Mouse (Mus musculus) MEL (cell line): ENCODE measurements around the gene Pomt1. TPM values are rescaled to one million over a fixed set of nuclear protein-coding genes. Genes with fewer than 3 reads are reported as not detected.
A peak's percentile ranks its signal among the peaks of the same experiment; 100 is the strongest.

ENCODE experiments used
- DNase-seq: peaks from one replicate; pipeline ENCODE4 v3.0.0; 2011; ENCODE audit warnings: low read depth, low spot score
- H3K27ac ChIP-seq: 2 replicates; pipeline ENCODE4 v1.5.1; 2012; ENCODE audit warnings: low read depth, mild to moderate bottlenecking, control low read depth, low read length, moderate library complexity; ENCODE audit not compliant: control insufficient read depth
- H3K27me3 ChIP-seq, 2 experiments: fragments of 150-350 bp in 1 of 2; sonication (generic) in 1 of 2; 2 replicates each; pipeline ENCODE4 v1.6.1; 2012; ENCODE audit warnings: low read length in 2 of 2, mild to moderate bottlenecking in 2 of 2, improper control_type of control experiment in 1 of 2, moderate library complexity in 1 of 2; ENCODE audit not compliant: insufficient read depth in 2 of 2, control insufficient read depth in 1 of 2
- H3K36me3 ChIP-seq, 2 experiments: 2 replicates each; pipeline ENCODE4 v1.6.1; 2012 to 2014; ENCODE audit warnings: low read length in 2 of 2, improper control_type of control experiment in 1 of 2, inconsistent platforms in 1 of 2, mild to moderate bottlenecking in 1 of 2; ENCODE audit not compliant: insufficient read depth in 2 of 2, control insufficient read depth in 1 of 2
- H3K4me1 ChIP-seq, 2 experiments: fragments of 150-350 bp in 1 of 2; sonication (generic) in 1 of 2; 2 replicates each; pipeline ENCODE4 v1.6.1; 2012; ENCODE audit warnings: low read length in 2 of 2, improper control_type of control experiment in 1 of 2, mild to moderate bottlenecking in 1 of 2; ENCODE audit not compliant: insufficient read depth in 2 of 2, control insufficient read depth in 1 of 2
- H3K4me3 ChIP-seq, 2 experiments: fragments of 150-350 bp in 1 of 2; sonication (generic) in 1 of 2; 2 replicates each; pipeline ENCODE4 v1.5.1; 2012; ENCODE audit warnings: low read depth in 2 of 2, low read length in 2 of 2, mild to moderate bottlenecking in 2 of 2, moderate library complexity in 2 of 2, control low read depth in 1 of 2, improper control_type of control experiment in 1 of 2; ENCODE audit not compliant: control insufficient read depth in 1 of 2, insufficient read depth in 1 of 2
- H3K79me2 ChIP-seq: 2 replicates; pipeline ENCODE4 v1.6.1; 2012; ENCODE audit warnings: mild to moderate bottlenecking, low read length, moderate library complexity; ENCODE audit not compliant: control insufficient read depth, poor library complexity, insufficient read depth
- H3K9ac ChIP-seq: 2 replicates; pipeline ENCODE4 v1.6.1; 2012; ENCODE audit warnings: low read depth, mild to moderate bottlenecking, control low read depth, low read length, moderate library complexity; ENCODE audit not compliant: control insufficient read depth, poor library complexity, severe bottlenecking
- H3K9me3 ChIP-seq: fragments of 150-350 bp; sonication (generic); replicated peaks from 2 replicates; pipeline ENCODE4 v1.6.1; 2012; ENCODE audit warnings: mild to moderate bottlenecking, low read length, improper control_type of control experiment, moderate library complexity; ENCODE audit not compliant: insufficient read depth
- BHLHE40 ChIP-seq: IDR thresholded peaks from 2 replicates; pipeline ENCODE4 v1.6.1; 2012; ENCODE audit warnings: low read depth, mild to moderate bottlenecking, inconsistent platforms, low read length, improper control_type of control experiment, borderline replicate concordance
- CHD1 ChIP-seq: IDR thresholded peaks from 2 replicates; pipeline ENCODE4 v1.6.1; 2012; ENCODE audit warnings: low read depth, mild to moderate bottlenecking, inconsistent platforms, low read length, improper control_type of control experiment
- CHD2 ChIP-seq: IDR thresholded peaks from 2 replicates; pipeline ENCODE4 v1.6.1; 2011; ENCODE audit warnings: low read length, improper control_type of control experiment
- CTCF ChIP-seq, 3 experiments: IDR thresholded peaks in 2 of 3; conservative IDR thresholded peaks in 1 of 3; 2 replicates each; pipeline ENCODE4 v1.5.1; 2011 to 2012; ENCODE audit warnings: low read length in 3 of 3, low read depth in 2 of 3, mild to moderate bottlenecking in 2 of 3, improper control_type of control experiment in 1 of 3, inconsistent platforms in 1 of 3, mixed read lengths in 1 of 3, moderate library complexity in 1 of 3; ENCODE audit not compliant: control insufficient read depth in 1 of 3, insufficient read depth in 1 of 3, poor library complexity in 1 of 3, severe bottlenecking in 1 of 3
- E2F4 ChIP-seq: IDR thresholded peaks from 2 replicates; pipeline ENCODE4 v1.6.1; 2011; ENCODE audit warnings: low read depth, low read length, improper control_type of control experiment, borderline replicate concordance
- ELF1 ChIP-seq: IDR thresholded peaks from 2 replicates; pipeline ENCODE4 v1.6.1; 2014; ENCODE audit warnings: low read depth, mild to moderate bottlenecking, inconsistent platforms, low read length, improper control_type of control experiment, moderate library complexity
- EP300 ChIP-seq, 2 experiments: IDR thresholded peaks; 2 replicates each; pipeline ENCODE4 v1.6.1; 2011; ENCODE audit warnings: improper control_type of control experiment in 2 of 2, low read length in 2 of 2, low read depth in 1 of 2, mild to moderate bottlenecking in 1 of 2
- ETS1 ChIP-seq: IDR thresholded peaks from 2 replicates; pipeline ENCODE4 v1.6.1; 2012; ENCODE audit warnings: low read depth, mild to moderate bottlenecking, inconsistent platforms, low read length, improper control_type of control experiment, moderate library complexity
- GABPA ChIP-seq: IDR thresholded peaks from 2 replicates; pipeline ENCODE4 v1.6.1; 2012; ENCODE audit warnings: low read depth, mild to moderate bottlenecking, inconsistent platforms, low read length, improper control_type of control experiment, moderate library complexity
- GATA1 ChIP-seq: IDR thresholded peaks from 2 replicates; pipeline ENCODE4 v1.6.1; 2011; ENCODE audit warnings: low read depth, low read length, improper control_type of control experiment
- HCFC1 ChIP-seq: IDR thresholded peaks from 2 replicates; pipeline ENCODE4 v1.6.1; 2012; ENCODE audit warnings: low read depth, mild to moderate bottlenecking, inconsistent platforms, low read length, improper control_type of control experiment, moderate library complexity
- JUND ChIP-seq: IDR thresholded peaks from 2 replicates; pipeline ENCODE4 v1.6.1; 2011; ENCODE audit warnings: low read depth, mild to moderate bottlenecking, improper control_type of control experiment, low read length
- MAFK ChIP-seq: IDR thresholded peaks from 2 replicates; pipeline ENCODE4 v1.6.1; 2011; ENCODE audit warnings: low read depth, mild to moderate bottlenecking, low read length, improper control_type of control experiment, borderline replicate concordance
- MAZ ChIP-seq: IDR thresholded peaks from 2 replicates; pipeline ENCODE4 v1.6.1; 2012; ENCODE audit warnings: low read depth, mild to moderate bottlenecking, inconsistent platforms, low read length, improper control_type of control experiment
- MEF2A ChIP-seq: IDR thresholded peaks from 2 replicates; pipeline ENCODE4 v1.6.1; 2014; ENCODE audit warnings: low read depth, mild to moderate bottlenecking, inconsistent platforms, low read length, improper control_type of control experiment; ENCODE audit not compliant: poor library complexity, insufficient replicate concordance, severe bottlenecking; ENCODE audit errors: extremely low read depth
- MYB ChIP-seq: IDR thresholded peaks from 2 replicates; pipeline ENCODE4 v1.6.1; 2011; ENCODE audit warnings: mild to moderate bottlenecking, low read depth, low read length, improper control_type of control experiment
- NELFE ChIP-seq: IDR thresholded peaks from 2 replicates; pipeline ENCODE4 v1.6.1; 2011; ENCODE audit warnings: low read depth, low read length, improper control_type of control experiment
- NRF1 ChIP-seq: IDR thresholded peaks from 2 replicates; pipeline ENCODE4 v1.6.1; 2014; ENCODE audit warnings: low read depth, mild to moderate bottlenecking, inconsistent platforms, low read length, improper control_type of control experiment, moderate library complexity; ENCODE audit not compliant: poor library complexity, insufficient read depth, severe bottlenecking
- POLR2AphosphoS2 ChIP-seq: IDR thresholded peaks from 2 replicates; pipeline ENCODE4 v1.6.1; 2011; ENCODE audit warnings: low read length, improper control_type of control experiment
- RAD21 ChIP-seq: IDR thresholded peaks from 2 replicates; pipeline ENCODE4 v1.6.1; 2011; ENCODE audit warnings: mild to moderate bottlenecking, low read depth, low read length, improper control_type of control experiment
- SIN3A ChIP-seq: IDR thresholded peaks from 2 replicates; pipeline ENCODE4 v1.6.1; 2012; ENCODE audit warnings: low read length, improper control_type of control experiment, inconsistent platforms
- TAL1 ChIP-seq: IDR thresholded peaks from 2 replicates; pipeline ENCODE4 v1.6.1; 2012; ENCODE audit warnings: mild to moderate bottlenecking, inconsistent platforms, low read length, moderate library complexity, mixed read lengths
- TBP ChIP-seq: IDR thresholded peaks from 2 replicates; pipeline ENCODE4 v1.8.0; 2011; ENCODE audit warnings: low read depth, low read length, improper control_type of control experiment
- UBTF ChIP-seq: IDR thresholded peaks from 2 replicates; pipeline ENCODE4 v1.6.1; 2012; ENCODE audit warnings: low read depth, mild to moderate bottlenecking, inconsistent platforms, low read length, improper control_type of control experiment, moderate library complexity, borderline replicate concordance; ENCODE audit not compliant: insufficient read depth
- USF2 ChIP-seq, 2 experiments: IDR thresholded peaks; 2 replicates each; pipeline ENCODE4 v1.6.1; 2011 to 2012; ENCODE audit warnings: improper control_type of control experiment in 2 of 2, low read length in 2 of 2, borderline replicate concordance in 1 of 2, inconsistent platforms in 1 of 2, low read depth in 1 of 2, mild to moderate bottlenecking in 1 of 2; ENCODE audit not compliant: insufficient read depth in 1 of 2
- ZC3H11A ChIP-seq: IDR thresholded peaks from 2 replicates; pipeline ENCODE4 v1.6.1; 2012; ENCODE audit warnings: low read depth, mild to moderate bottlenecking, inconsistent platforms, low read length, improper control_type of control experiment
- ZMIZ1 ChIP-seq: IDR thresholded peaks from 2 replicates; pipeline ENCODE4 v1.6.1; 2012; ENCODE audit warnings: low read depth, mild to moderate bottlenecking, inconsistent platforms, low read length, improper control_type of control experiment, moderate library complexity
- ZNF384 ChIP-seq: IDR thresholded peaks from 2 replicates; pipeline ENCODE4 v1.6.1; 2012; ENCODE audit warnings: low read depth, mild to moderate bottlenecking, inconsistent platforms, low read length, improper control_type of control experiment
- polyA plus RNA-seq, 2 experiments: library from polyadenylated mRNA; stranded (reverse) in 1 of 2; unstranded in 1 of 2; fragments of >175 nt in 1 of 2; fragments of >200 nt in 1 of 2; gene quantifications; 2 replicates each; pipeline versions ENCODE4 v1.2.1 to v1.2.4; 2012; ENCODE audit warnings: low replicate concordance in 2 of 2, low read depth in 1 of 2; ENCODE audit not compliant: insufficient read length in 2 of 2, insufficient read depth in 1 of 2, missing spikeins in 1 of 2
- total RNA-seq: library from RNA; depleted of rRNA; stranded (reverse); fragments of 300-350 nt; gene quantifications from 2 replicates; pipeline ENCODE4 v1.2.3, GENCODE M21; 2012

Gene Pomt1
- total and polyA plus RNA-seq, 3 experiments: 34.2 to 42.8 TPM; not detected in 1

DNA sequence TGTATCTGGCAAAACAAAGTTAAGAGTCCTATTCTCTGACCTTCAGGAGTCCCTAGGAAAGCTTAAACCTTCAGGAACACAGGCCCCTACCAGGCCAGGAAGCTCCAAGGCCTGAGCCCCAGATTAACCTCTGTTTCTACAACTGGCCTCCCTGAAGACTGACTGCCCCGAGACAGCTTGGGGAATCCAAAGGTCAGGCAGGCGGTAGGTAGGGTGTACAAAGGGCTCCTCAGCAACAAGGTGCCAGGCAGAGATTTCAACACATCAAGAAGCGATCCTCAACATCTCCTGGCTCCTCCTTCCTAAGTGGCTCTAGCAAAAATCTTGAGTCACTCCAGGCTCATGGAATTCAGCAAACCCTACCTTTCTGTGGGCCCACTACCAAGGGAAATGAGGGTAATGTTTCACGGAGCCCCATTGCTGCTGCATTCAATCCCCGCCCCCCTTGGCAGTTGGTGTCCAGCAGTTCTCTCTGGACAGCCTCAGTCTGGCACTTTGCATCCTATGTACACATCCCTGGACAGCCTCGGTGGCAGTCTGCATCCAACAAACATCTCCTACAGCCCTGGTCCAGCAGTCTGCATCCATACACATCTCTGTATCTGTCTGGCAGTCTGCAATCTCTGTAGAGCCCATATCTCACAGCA is 22.6 kb downstream of the Pomt1 start:
- Histone ChIP-seq H3K79me2 (peaks cover 14% of the 10 kb centered on the region), H3K36me3 (peaks cover 4% of the 10 kb centered on the region in 2 experiments; a peak in 2 of 4 replicates), H3K9me3 (no peaks in the 10 kb centered on the region), H3K4me3 (peak overlapping the region; percentile 81 to 95), H3K9ac (peak overlapping the region; percentile 87), H3K27ac (no peak overlapping the region; the same call in 1 of the 2 replicates), H3K4me1 (peaks cover 0 to 5% of the 10 kb centered on the region in 2 experiments; a peak in 1 of 4 replicates), H3K27me3 (no peaks in the 10 kb centered on the region)
- DNase-seq: no peak
- TF ChIP-seq ELF1: no peak
- TF ChIP-seq GABPA: no peak
- no peak for TF ChIP-seq UBTF
- TF ChIP-seq CTCF (IDR thresholded peaks at IDR 0.05 in 2 of 3, conservative IDR thresholded peaks at IDR 0.05 in 1 of 3; ENCODE audit: control insufficient read depth in 1 of 3, insufficient read depth in 1 of 3, low read depth in 2 of 3, low read length in 3 of 3, poor library complexity in 1 of 3, severe bottlenecking in 1 of 3): no peak
- TF ChIP-seq EP300 (IDR thresholded peaks at IDR 0.05; ENCODE audit: low read depth in 1 of 2, low read length in 2 of 2): no peak
- no peak for TF ChIP-seq CHD2
- TF ChIP-seq ETS1: no peak
- no peak for TF ChIP-seq TBP
- TF ChIP-seq MAFK: no peak
- TF ChIP-seq E2F4: no peak
- TF ChIP-seq MYB: no peak
- TF ChIP-seq NELFE: no peak
- TF ChIP-seq BHLHE40: no peak

DNA sequence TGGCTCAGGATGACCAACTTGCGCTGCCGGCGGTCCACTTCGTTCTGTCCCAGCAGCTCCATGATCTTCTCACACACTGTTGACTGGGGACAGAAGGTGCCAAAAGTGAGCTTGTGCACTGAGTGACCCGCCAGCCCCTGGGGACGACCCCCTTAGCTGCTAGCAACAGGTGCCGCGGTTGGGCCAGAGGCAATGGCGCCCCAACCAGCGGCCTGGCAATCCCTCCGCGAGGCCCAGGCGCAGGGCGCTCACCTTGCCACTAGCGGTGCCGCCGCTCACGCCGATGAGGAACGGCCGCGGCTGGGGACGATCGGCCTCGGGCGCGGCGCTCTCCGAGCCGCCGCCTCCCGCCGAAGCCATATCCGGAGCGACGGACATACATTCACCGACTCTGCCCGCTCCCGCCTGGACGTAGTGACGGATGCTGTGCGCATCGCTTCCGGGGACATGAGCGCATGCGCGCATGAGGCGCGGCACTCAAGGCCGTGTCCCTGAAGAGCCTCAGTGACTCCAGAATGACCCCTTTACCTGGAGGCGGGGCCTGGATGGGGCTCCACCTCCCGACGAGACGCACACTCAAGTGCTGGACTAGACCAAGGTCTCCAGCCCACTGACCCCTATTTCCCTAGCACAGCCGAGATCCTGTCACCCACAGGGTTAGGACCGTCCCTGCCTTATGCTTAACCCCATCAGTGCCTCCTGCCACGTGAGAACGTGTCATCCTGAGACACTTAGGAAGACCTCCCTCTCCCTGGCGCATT is 23.4 kb downstream of the Pomt1 start, which contains the start of gene Uck1:
Uck1 (minus strand) TSS at position 503 of the 761 bp plus-strand sequence.
- Histone ChIP-seq H3K27me3 (no peaks in the 10 kb centered on the region), H3K9me3 (no peaks in the 10 kb centered on the region), H3K4me3 (peak within 1 kb of the TSS; percentile 81 to 95), H3K27ac (peak within 1 kb of the TSS; percentile 51), H3K79me2 (peaks cover 14% of the 10 kb centered on the region), H3K36me3 (peaks cover 2 to 4% of the 10 kb centered on the region in 2 experiments; a peak in 2 of 4 replicates), H3K9ac (peak within 1 kb of the TSS; percentile 87), H3K4me1 (peaks cover 0 to 5% of the 10 kb centered on the region in 2 experiments; a peak in 1 of 4 replicates)
- peak; percentile 97 for DNase-seq
- TF ChIP-seq E2F4 (no peak), SIN3A (peak; percentile 62; the same call in 1 of the 2 replicates), ZMIZ1 (peak; percentile 81), NRF1 (peak; percentile 77), ZNF384 (no peak), POLR2AphosphoS2 (0 out of 2 replicates have a peak, but pooled peaks have one; percentile 38), CHD1 (no peak), UBTF (no peak), TAL1 (no peak), NELFE (peak; percentile 87), HCFC1 (peak; percentile 81), RAD21 (no peak), USF2 (IDR thresholded peaks at IDR 0.05; ENCODE audit: borderline replicate concordance in 1 of 2, insufficient read depth in 1 of 2, low read depth in 1 of 2, low read length in 2 of 2) (no peak), MAZ (no peak), ZC3H11A (no peak), GATA1 (no peak), JUND (no peak), MEF2A (no peak)
